Comparison of ENCODE assay signal across 8 mouse cellular contexts in the genomic region with DNA sequence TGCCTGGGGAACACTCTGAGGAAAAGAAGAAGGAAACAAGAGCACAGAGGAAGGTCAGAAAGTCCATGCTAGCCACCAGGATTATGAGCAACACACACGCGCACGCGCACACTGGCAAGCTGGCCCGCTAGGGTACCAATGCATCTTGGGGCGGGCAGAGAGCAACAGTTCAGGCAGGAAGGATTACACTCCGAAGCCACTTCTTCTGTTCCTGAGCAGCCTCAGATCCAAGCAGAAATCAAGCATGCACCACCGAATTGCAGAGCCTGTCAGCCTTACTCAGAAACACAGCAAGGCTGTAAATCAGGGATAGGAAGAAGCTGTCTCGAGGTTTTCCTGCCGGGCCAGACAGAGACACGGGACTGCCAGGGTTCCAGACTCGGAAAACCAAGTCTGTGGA.
DNase-seq lines count a peak whose midpoint lies in the region; ATAC-seq lines count a peak whose summit lies in the region.

No protein-coding gene starts in this region.

- H3K9ac ChIP-seq in hindbrain, embryonic 13.5 days, result no peak overlapping the region
- no peak overlapping the region for H3K9ac ChIP-seq in heart, embryonic 12.5 days
- no peak overlapping the region for H3K9ac ChIP-seq in limb, embryonic 15.5 days
- H3K9ac ChIP-seq in forebrain, embryonic 15.5 days (replicated peaks), result no peak overlapping the region

- ATAC-seq in hindbrain, embryonic 13.5 days (ENCODE audit: low FRiP score), result no peak
- peak; percentile 52 for ATAC-seq in common myeloid progenitor, adult 5-6 weeks (replicated peaks; ENCODE audit: low read depth, poor library complexity, severe bottlenecking)
- no peak for ATAC-seq in heart, embryonic 12.5 days (ENCODE audit: insufficient number of reproducible peaks, low FRiP score)
- ATAC-seq in limb, embryonic 15.5 days (ENCODE audit: insufficient number of reproducible peaks, low FRiP score, low TSS enrichment, low read depth), result no peak
- ATAC-seq in forebrain, embryonic 15.5 days (replicated peaks), result no peak

- H3K4me1 ChIP-seq in hindbrain, embryonic 10.5 days (replicated peaks), result peaks cover 28% of the 10 kb centered on the region
- H3K4me1 ChIP-seq in hindbrain, embryonic 13.5 days (replicated peaks), result peaks cover 16% of the 10 kb centered on the region
- peaks cover 22% of the 10 kb centered on the region for H3K4me1 ChIP-seq in heart, embryonic 12.5 days (replicated peaks)
- peaks cover 31% of the 10 kb centered on the region for H3K4me1 ChIP-seq in limb, embryonic 15.5 days
- peaks cover 4% of the 10 kb centered on the region for H3K4me1 ChIP-seq in forebrain, embryonic 15.5 days

- 68% methylated on average over 12 of the region's 12 CpGs for WGBS in hindbrain, embryonic 10.5 days
- WGBS in hindbrain, embryonic 13.5 days, result 62% methylated on average over 12 of the region's 12 CpGs
- 49% methylated on average over 12 of the region's 12 CpGs for WGBS in heart, embryonic 12.5 days
- 36% methylated on average over 12 of the region's 12 CpGs for whole genome bisulfite sequencing in limb, embryonic 15.5 days
- WGBS in forebrain, embryonic 15.5 days, result 66% methylated on average over 12 of the region's 12 CpGs

- H3K4me2 ChIP-seq in hindbrain, embryonic 13.5 days, result no peak overlapping the region
- peak overlapping the region; percentile 59 for H3K4me2 ChIP-seq in heart, embryonic 12.5 days
- H3K4me2 ChIP-seq in limb, embryonic 15.5 days, result peak overlapping the region; percentile 45; the same call in 1 of the 2 replicates
- H3K4me2 ChIP-seq in forebrain, embryonic 15.5 days (replicated peaks), result no peak overlapping the region

- no peak for DNase-seq in hindbrain, embryonic 10.5 days (ENCODE audit: low spot score)
- DNase-seq in testis, postnatal 14 days (ENCODE audit: low spot score), result no peak
- no peak for DNase-seq in retina, postnatal 1 day

- no peak overlapping the region for H3K4me3 ChIP-seq in hindbrain, embryonic 10.5 days
- no peak overlapping the region for H3K4me3 ChIP-seq in hindbrain, embryonic 13.5 days
- no peak overlapping the region for H3K4me3 ChIP-seq in heart, embryonic 12.5 days
- H3K4me3 ChIP-seq in limb, embryonic 15.5 days, result no peak overlapping the region
- no peak overlapping the region for H3K4me3 ChIP-seq in forebrain, embryonic 15.5 days

- no peaks in the 10 kb centered on the region for H3K9me3 ChIP-seq in hindbrain, embryonic 10.5 days
- H3K9me3 ChIP-seq in hindbrain, embryonic 13.5 days, result no peaks in the 10 kb centered on the region
- no peaks in the 10 kb centered on the region for H3K9me3 ChIP-seq in heart, embryonic 12.5 days (replicated peaks)
- H3K9me3 ChIP-seq in limb, embryonic 15.5 days, result no peaks in the 10 kb centered on the region
- no peaks in the 10 kb centered on the region for H3K9me3 ChIP-seq in forebrain, embryonic 15.5 days

- no peaks in the 10 kb centered on the region for H3K36me3 ChIP-seq in hindbrain, embryonic 10.5 days
- no peaks in the 10 kb centered on the region for H3K36me3 ChIP-seq in hindbrain, embryonic 13.5 days
- no peaks in the 10 kb centered on the region for H3K36me3 ChIP-seq in heart, embryonic 12.5 days
- H3K36me3 ChIP-seq in limb, embryonic 15.5 days, result no peaks in the 10 kb centered on the region
- no peaks in the 10 kb centered on the region for H3K36me3 ChIP-seq in forebrain, embryonic 15.5 days

- H3K27me3 ChIP-seq in hindbrain, embryonic 10.5 days (ENCODE audit: insufficient read depth, poor library complexity, severe bottlenecking), result peaks cover 13% of the 10 kb centered on the region; the same call in 1 of the 2 replicates
- peaks cover 18% of the 10 kb centered on the region for H3K27me3 ChIP-seq in hindbrain, embryonic 13.5 days
- H3K27me3 ChIP-seq in heart, embryonic 12.5 days (replicated peaks), result 0 out of 2 replicates have a peak, but pooled peaks cover 7% of the 10 kb centered on the region
- no peaks in the 10 kb centered on the region for H3K27me3 ChIP-seq in limb, embryonic 15.5 days
- H3K27me3 ChIP-seq in forebrain, embryonic 15.5 days, result no peaks in the 10 kb centered on the region

- peak overlapping the region; percentile 62 for H3K27ac ChIP-seq in hindbrain, embryonic 10.5 days
- no peak overlapping the region for H3K27ac ChIP-seq in hindbrain, embryonic 13.5 days
- no peak overlapping the region for H3K27ac ChIP-seq in heart, embryonic 12.5 days (ENCODE audit: poor library complexity, severe bottlenecking)
- peak overlapping the region; percentile 91 for H3K27ac ChIP-seq in limb, embryonic 15.5 days
- H3K27ac ChIP-seq in forebrain, embryonic 15.5 days (replicated peaks), result no peak overlapping the region

Comparison
In these comparisons a context has a peak if more than half of its experiments do, and no peak if none do; other contexts are left out.
1. H3K27ac ChIP-seq: peak in hindbrain, embryonic 10.5 days (single experiment) and limb, embryonic 15.5 days (single experiment); none in hindbrain, embryonic 13.5 days (single experiment), heart, embryonic 12.5 days (single experiment) and forebrain, embryonic 15.5 days (single experiment).
2. H3K4me2 ChIP-seq: peak in heart, embryonic 12.5 days (single experiment) and limb, embryonic 15.5 days (single experiment); none in hindbrain, embryonic 13.5 days (single experiment) and forebrain, embryonic 15.5 days (single experiment).